Mouse (Mus musculus): ENCODE results near the gene Eif1b.
A peak's percentile ranks its signal among the peaks of the same experiment; 100 is the strongest.
"Not testable (repeated sequence)": the region's sequence is repeated elsewhere in the genome, so short reads cannot be mapped to it uniquely, and the experiment has no call there.

Gene Eif1b

DNA sequence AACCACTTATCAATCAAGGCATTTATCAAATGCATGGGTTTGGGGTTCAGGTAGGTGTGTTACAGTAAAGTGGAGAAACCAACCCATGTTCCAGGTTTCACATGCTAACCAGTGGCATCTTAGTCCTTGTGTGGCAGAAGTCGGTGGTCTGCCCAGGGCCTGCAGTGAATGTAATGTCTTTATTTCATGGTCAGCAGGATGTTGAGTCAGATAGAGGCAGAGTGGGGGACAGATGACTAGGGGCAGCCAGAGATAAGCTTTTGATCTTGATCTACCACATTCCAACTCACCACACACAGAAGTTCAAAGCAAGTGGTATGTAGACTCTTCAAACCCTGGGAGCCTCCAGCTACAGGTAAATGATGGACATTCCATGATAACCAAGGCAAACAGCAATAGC is 29.1 kb downstream of the Eif1b start:
- no peak for DNase-seq (ENCODE audit: low spot score in 2 of 2)

DNA sequence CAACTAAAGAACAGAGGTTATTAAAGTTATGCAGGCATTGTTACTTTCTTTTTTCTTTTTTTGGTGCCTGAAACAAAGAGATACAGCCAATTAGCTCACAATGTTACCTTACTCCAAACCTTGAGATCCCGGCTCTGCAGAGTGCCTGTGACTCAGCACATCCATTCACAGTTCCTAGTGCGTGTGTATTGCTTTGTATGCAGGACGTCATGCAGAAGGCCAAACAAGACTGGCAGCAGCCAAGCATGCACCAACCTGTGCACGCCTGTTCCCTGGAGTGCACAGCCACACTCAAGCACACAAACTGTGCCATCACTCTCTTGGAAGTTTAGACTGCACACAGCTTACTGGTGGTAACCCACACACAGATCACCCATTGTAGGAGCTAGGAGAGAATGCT is 35.2 kb downstream of the Eif1b start:
- no peak for DNase-seq (ENCODE audit: low spot score in 2 of 2)

DNA sequence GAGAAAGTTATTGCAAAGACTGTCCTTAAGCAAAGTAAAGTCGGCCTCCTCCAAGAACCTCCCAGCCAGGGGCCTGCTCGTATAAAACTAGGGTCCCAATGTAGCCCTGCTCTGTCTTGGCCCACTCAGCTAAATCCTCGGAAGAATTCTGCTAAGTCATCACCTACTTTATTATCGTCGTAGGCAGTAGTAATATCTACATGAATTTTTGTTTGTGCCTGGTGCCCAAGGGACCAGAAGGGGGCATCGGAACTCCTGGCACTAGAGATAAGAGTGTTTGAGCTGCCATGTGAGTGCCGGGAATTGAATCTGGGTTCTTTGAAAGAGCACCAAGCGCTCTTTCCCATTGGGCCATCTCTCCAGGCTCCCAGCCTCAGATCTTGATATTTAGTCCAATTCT is 35.9 kb downstream of the Eif1b start:
- no peak for DNase-seq (ENCODE audit: low spot score in 2 of 2)

- DNase-seq (ENCODE audit: low spot score in 2 of 2) = no peak
Observed at GRCm38 (mm10) chr9:120528815-120529510, 36.9 kb downstream of the Eif1b start.

DNA sequence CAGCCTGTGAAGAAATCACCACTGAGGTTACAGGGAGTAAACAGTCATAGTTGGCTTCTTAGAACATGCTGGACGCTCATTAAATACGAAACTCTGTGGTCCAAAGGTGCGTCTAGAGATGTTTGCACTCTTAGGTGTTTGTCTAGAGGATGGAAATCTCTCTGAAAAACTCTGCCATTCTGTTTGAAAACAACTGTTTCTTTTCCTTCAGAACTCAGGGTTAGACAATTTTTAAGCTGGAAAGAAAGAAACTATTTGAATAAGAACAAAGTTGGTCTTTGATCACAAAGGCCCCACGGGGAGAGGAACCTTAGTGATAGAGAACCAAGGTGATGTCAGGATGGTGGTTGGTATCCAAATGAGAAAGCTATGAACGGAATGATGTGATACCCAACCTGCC is 38.4 kb downstream of the Eif1b start:
- DNase-seq (ENCODE audit: low spot score in 2 of 2) = no peak

- DNase-seq (ENCODE audit: low spot score in 2 of 2) = no peak
Observed at GRCm38 (mm10) chr9:120532062-120532461, 40.0 kb downstream of the Eif1b start.

DNA sequence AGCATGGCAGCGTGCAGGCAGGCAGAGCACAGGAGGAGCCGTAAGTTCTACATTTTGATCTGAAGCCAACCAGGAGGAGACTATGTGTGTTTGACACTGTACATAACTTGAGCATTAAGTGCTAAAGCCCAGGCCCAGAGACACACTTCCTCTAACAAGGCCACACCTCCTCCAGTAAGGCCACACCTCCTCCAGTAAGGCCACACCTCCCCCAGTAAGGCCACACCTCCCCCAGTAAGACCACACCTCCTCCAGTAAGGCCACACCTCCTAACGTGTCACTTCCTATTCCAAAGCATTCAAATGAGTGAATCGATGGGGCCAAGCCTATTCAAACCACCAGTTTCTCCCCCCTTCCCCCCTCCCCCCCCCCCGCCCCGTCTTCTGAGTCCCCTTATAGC is 40.7 kb downstream of the Eif1b start:
- DNase-seq (ENCODE audit: low spot score in 2 of 2) = no peak

DNA sequence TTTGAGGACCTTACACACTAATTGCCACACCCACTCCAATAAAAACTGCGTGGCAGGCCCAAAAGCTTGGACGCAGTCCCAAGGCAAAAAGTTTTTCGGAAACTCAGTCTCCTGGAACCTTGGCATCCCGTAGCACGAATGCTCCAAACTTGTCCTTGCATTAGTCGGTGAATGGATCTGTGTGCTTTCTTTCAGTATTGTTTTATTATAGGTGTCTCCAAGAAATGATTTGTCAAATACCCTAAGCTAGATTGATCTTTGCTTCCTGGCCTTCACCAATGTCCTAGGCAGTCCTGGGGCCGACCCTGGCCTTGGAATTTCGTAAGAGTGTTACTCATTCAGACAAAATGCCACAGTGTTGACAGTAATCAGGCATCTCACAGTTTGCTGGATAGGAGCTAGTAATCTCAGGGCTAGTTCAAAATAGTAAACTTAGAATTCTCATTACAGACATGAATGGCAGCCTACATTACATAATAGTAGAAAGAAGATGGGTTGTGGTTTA is 41.5 kb downstream of the Eif1b start:
- DNase-seq (ENCODE audit: low spot score in 2 of 2) = not testable (repeated sequence)

DNA sequence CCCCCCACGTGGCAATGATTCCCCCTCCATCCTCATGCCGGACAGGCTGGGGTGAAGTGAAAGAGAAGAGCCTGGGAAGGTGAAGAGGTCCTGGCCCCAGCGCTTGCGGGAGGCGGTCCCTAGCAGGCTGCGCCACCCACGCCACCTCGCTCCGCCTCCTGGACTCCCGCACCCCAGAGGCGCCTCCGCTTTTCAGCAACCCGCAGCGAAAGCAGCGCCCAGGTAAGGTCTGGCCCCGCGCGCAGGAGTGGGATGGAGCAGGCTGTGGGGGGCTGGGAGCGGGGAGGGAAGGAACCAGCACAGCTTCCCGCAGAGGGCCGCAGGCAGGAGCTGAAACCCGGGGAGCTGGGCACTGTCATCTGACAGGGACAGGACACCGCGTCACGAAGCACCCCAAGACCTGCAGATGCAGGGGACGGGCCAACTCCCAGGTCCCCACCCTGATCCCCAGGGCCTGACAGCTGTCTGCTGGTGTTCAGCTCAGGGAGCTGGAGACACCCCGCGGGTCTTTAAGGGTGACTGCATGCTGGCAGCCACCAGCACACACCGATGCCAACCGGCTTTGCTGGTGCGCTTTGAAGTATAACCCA is 47.7 kb downstream of the Eif1b start, which contains the start of gene Entpd3:
TSS of gene Entpd3 (plus strand) at position 157 of the 590 bp plus-strand sequence.
- DNase-seq (ENCODE audit: low spot score in 2 of 2) = peak; percentile 16 to 27

GRCm38 (mm10) chr9:120541411-120541810 is 49.4 kb downstream of the Eif1b start:
- DNase-seq (ENCODE audit: low spot score in 2 of 2) = no peak

DNA sequence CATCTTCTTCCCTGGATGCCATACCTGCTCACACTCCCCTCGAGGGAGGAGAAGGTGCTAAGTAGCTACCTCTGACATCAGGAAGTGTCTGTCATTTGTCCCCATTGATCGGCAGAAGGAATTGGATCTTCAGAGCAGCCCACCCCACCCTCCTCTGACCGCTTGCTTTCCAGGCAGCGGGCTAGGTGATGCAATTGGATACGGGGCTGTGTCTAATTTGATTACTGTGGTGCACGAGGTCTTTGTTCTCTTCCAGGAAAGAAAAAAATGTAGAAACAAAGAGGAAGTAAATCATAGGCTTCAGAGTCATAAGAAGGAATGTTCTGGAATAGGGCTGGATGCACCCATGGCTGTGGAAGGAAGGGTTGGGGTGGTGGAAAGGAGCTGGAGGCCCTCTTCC is 50.2 kb downstream of the Eif1b start:
- DNase-seq (ENCODE audit: low spot score in 2 of 2) = no peak
